Mouse (Mus musculus) thymus, adult 2 months (tissue): Measurements from ENCODE around the gene Chst8.

ENCODE experiments used
- CTCF ChIP-seq: fragments of 200-500 bp; IDR thresholded peaks from 2 replicates; pipeline ENCODE4 v1.5.1; 2012; ENCODE audit warnings: mild to moderate bottlenecking, control low read depth, low read length, moderate library complexity, borderline replicate concordance; ENCODE audit not compliant: control insufficient read depth, poor library complexity, insufficient read depth; ENCODE audit errors: extremely low read depth
- POLR2A ChIP-seq: fragments of 200-500 bp; IDR thresholded peaks from 2 replicates; pipeline ENCODE4 v1.6.1; 2012; ENCODE audit warnings: mild to moderate bottlenecking, low read length, control low read depth, moderate library complexity; ENCODE audit not compliant: control insufficient read depth, poor library complexity, insufficient read depth; ENCODE audit errors: extremely low read depth

DNA sequence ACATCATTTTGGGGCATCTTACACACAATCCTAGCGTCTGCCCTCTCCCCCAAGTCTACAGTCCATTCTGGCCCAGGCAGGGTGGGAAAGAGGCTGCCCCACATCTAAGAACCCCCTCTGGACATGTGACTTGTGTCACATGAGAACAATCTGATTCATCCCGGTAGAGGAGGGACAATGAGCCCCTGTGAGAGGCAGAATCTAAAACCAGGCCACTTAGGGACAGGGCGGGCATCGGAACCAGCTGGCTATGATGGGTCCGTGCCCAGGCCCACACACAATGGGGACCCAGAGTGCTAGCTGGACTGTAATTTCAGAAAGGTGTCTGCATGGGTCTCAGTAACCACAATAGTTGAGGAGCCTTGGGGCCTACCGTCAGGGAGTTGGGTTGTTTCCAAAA lies 78.2 kb downstream of the Chst8 start:
- no peak for TF ChIP-seq CTCF
- TF ChIP-seq POLR2A = no peak
